Mouse (Mus musculus) limb, embryonic 10.5 days (tissue): ENCODE data around the gene BC024978. TPM values are rescaled to one million over a fixed set of nuclear protein-coding genes. Genes with fewer than 3 reads are reported as not detected.

ENCODE experiments used
- DNase-seq: peaks from one replicate; pipeline ENCODE4 v3.0.0-alpha.2; 2017; ENCODE audit warnings: low spot score
- H3K27ac ChIP-seq: fragments of 300-500 bp; sonication (generic); 2 replicates; pipeline ENCODE4 v1.5.1; 2016; ENCODE audit warnings: mild to moderate bottlenecking
- H3K27me3 ChIP-seq: fragments of 300-500 bp; sonication (generic); 2 replicates; pipeline ENCODE4 v1.6.1; 2016; ENCODE audit warnings: low read depth, mild to moderate bottlenecking; ENCODE audit not compliant: poor library complexity, severe bottlenecking
- H3K36me3 ChIP-seq: fragments of 300-500 bp; sonication (generic); 2 replicates; pipeline ENCODE4 v1.6.1; 2016; ENCODE audit warnings: mild to moderate bottlenecking, moderate library complexity
- H3K4me1 ChIP-seq: fragments of 300-500 bp; sonication (generic); 2 replicates; pipeline ENCODE4 v1.6.1; 2016
- H3K4me3 ChIP-seq: fragments of 300-500 bp; sonication (generic); 2 replicates; pipeline ENCODE4 v1.5.1; 2016; ENCODE audit warnings: mild to moderate bottlenecking, moderate library complexity
- H3K9me3 ChIP-seq: fragments of 300-500 bp; sonication (generic); replicated peaks from 2 replicates; pipeline ENCODE4 v1.6.1; 2016; ENCODE audit warnings: mild to moderate bottlenecking
- WGBS: fragments of 180-500 bp; shearing (Covaris S2); methylation state at CpG from one replicate; pipeline ENCODE4 v1.1.7; 2016; 5-methylcytosine and 5-hydroxymethylcytosine counted together
- polyA plus RNA-seq: library from polyadenylated mRNA; unstranded; fragments of >200 nt; fragmentation: Nextera tagmentation; extraction: Ambion mirVana; gene quantifications from 2 replicates; pipeline ENCODE4 v1.2.1, GENCODE M21; 2016

The BC024978 gene
- polyA plus RNA-seq: 3.6 and 4.5 TPM in 2 replicates

GRCm38 (mm10) chr7:27195681-27196611, at the start of gene BC024978, which contains the start of gene Snrpa:
BC024978 (plus strand) TSS chr7:27195781.
Snrpa (minus strand) TSS chr7:27196271.
- H3K27me3 ChIP-seq: no peaks in the 10 kb centered on the region
- H3K36me3 ChIP-seq: peaks cover 68% of the 10 kb centered on the region
- no peaks in the 10 kb centered on the region for H3K9me3 ChIP-seq
- H3K27ac ChIP-seq: peak within 1 kb of the TSS; percentile 98
- peak; percentile 95 for DNase-seq
- WGBS: under 1% methylated on average over 64 of the region's 64 CpGs
- H3K4me3 ChIP-seq: peak within 1 kb of the TSS; percentile 92
- peaks cover 22% of the 10 kb centered on the region for H3K4me1 ChIP-seq

DNA sequence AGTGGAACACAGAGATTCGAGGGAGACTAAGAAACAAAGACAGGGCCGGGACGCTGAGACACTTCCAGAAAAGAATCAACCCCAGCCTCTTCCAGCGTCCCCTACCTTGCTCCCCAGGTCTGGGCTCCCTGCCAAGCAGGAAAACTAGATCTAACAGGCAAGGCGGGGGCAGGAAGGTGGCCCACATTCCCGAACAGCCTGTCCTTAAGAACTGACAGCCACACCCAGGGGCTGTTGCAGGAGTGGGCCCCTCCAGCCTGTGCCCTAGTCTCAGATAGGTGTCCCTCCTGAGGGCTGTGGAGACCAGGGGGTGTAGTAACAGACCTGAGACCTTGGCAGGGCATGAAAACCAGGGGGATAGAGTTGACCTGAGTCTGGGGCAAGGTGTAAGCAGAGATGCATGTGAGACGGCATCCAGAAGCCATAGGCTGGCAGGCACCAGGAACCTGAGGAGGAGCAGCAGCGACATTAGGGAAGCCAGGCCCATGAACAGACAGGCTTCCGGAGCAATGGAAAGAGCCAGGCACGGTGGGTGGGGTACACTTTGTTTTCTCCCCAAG, 42.3 kb upstream of the BC024978 start, which contains the start of gene Cyp2t4:
Gene Cyp2t4 (plus strand): TSS at position 510 of the 560 bp plus-strand sequence.
- no peak within 1 kb of the TSS for H3K4me3 ChIP-seq
- no peaks in the 10 kb centered on the region for H3K4me1 ChIP-seq
- no peaks in the 10 kb centered on the region for H3K9me3 ChIP-seq
- H3K36me3 ChIP-seq: peaks cover 19% of the 10 kb centered on the region
- no peak within 1 kb of the TSS for H3K27ac ChIP-seq
- no peak for DNase-seq
- WGBS: 84% methylated on average over 10 of the region's 10 CpGs
- H3K27me3 ChIP-seq: no peaks in the 10 kb centered on the region

- Histone ChIP-seq H3K27me3 (no peaks in the 10 kb centered on the region), H3K4me1 (peaks cover 5% of the 10 kb centered on the region; the same call in 1 of the 2 replicates), H3K4me3 (no peak overlapping the region), H3K27ac (no peak overlapping the region), H3K9me3 (no peaks in the 10 kb centered on the region), H3K36me3 (peaks cover 45% of the 10 kb centered on the region)
- 80% methylated on average over 13 of the region's 13 CpGs for WGBS
- no peak for DNase-seq
These were observed 39.6 kb upstream of the BC024978 start for GRCm38 (mm10) chr7:27156005-27156404.

- no peak overlapping the region for H3K27ac ChIP-seq
- peaks cover 18% of the 10 kb centered on the region; the same call in 1 of the 2 replicates for H3K4me1 ChIP-seq
- WGBS: 96% methylated on average over 9 of the region's 9 CpGs
- no peaks in the 10 kb centered on the region for H3K27me3 ChIP-seq
- H3K36me3 ChIP-seq: peaks cover 66% of the 10 kb centered on the region
- H3K4me3 ChIP-seq: no peak overlapping the region
- DNase-seq: no peak
- no peaks in the 10 kb centered on the region for H3K9me3 ChIP-seq
These were observed 37.4 kb upstream of the BC024978 start for GRCm38 (mm10) chr7:27158171-27158570.

GRCm38 (mm10) chr7:27159256-27159655, 36.3 kb upstream of the BC024978 start:
- Histone ChIP-seq H3K4me1 (peaks cover 29% of the 10 kb centered on the region), H3K9me3 (no peaks in the 10 kb centered on the region), H3K36me3 (peaks cover 77% of the 10 kb centered on the region), H3K4me3 (no peak overlapping the region), H3K27ac (no peak overlapping the region), H3K27me3 (no peaks in the 10 kb centered on the region)
- WGBS: 93% methylated on average over 6 of the region's 6 CpGs
- DNase-seq: no peak

DNA sequence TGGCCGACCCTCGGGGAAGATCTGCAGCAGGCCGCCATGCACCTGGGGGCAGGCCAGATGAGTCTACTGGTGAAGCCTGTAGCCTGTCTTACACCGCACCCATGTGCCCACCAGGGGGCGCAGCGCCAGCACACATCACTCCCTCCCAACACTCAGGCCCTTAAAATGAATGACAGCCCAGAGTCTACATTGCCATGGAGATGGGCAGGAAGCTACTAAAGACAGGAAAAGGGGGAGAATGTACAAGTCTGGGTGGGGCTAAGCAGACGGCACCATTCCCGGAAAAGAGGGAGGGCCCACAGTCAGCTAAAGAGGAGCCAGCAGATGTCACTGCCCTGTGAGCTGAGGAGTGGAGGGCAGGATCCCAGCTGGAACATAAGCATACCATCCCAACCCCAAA, 35.7 kb upstream of the BC024978 start:
- Histone ChIP-seq H3K9me3 (no peaks in the 10 kb centered on the region), H3K4me1 (peaks cover 35% of the 10 kb centered on the region), H3K4me3 (no peak overlapping the region), H3K27ac (no peak overlapping the region), H3K36me3 (peaks cover 83% of the 10 kb centered on the region), H3K27me3 (no peaks in the 10 kb centered on the region)
- 20% methylated on average over 8 of the region's 8 CpGs for WGBS
- peak; percentile 88 for DNase-seq

DNA sequence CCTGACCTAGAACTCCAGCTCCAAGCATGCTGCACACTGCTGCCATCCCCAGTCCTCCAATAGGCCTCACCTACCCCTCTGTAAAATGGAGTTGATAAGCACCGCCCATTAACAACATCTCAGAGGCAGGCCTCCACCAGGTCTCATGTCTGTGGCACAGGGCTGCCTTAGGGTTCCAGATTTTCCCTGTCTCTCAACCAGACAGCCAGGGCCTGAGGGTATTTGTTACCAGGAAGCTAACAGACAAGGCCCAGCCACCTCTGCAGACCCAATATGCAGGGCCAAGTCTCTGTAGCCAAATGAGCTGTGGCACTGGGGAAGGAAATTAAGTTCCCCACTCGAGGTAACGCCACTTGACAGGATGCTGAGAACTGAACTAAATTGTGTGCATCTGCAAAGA, 34.7 kb upstream of the BC024978 start:
- no peaks in the 10 kb centered on the region for H3K9me3 ChIP-seq
- no peaks in the 10 kb centered on the region for H3K27me3 ChIP-seq
- H3K4me1 ChIP-seq: peaks cover 44% of the 10 kb centered on the region
- H3K4me3 ChIP-seq: no peak overlapping the region
- WGBS: 84% methylated on average over 3 of the region's 3 CpGs
- no peak overlapping the region for H3K27ac ChIP-seq
- no peak for DNase-seq
- peaks cover 90% of the 10 kb centered on the region for H3K36me3 ChIP-seq

DNA sequence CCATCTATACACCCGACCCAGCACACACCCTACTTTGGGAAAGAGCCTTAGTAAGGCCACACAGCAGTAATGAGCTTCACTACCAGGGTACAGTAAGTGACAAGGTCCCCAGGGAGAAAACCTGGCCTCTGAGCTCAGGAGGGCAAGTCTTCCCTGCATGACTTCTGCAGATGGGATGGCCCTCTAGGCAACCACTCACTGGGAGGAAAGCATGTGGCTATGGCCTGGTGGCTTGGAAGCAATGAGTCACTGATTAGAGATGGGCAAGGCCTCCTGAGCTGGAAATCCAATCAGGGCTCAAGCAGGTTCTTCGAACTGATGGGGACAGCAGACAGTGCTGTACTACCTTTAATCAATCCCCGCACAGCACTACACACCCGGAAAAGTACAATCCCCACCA, 33.8 kb upstream of the BC024978 start:
- WGBS: 89% methylated on average over 4 of the region's 4 CpGs

DNA sequence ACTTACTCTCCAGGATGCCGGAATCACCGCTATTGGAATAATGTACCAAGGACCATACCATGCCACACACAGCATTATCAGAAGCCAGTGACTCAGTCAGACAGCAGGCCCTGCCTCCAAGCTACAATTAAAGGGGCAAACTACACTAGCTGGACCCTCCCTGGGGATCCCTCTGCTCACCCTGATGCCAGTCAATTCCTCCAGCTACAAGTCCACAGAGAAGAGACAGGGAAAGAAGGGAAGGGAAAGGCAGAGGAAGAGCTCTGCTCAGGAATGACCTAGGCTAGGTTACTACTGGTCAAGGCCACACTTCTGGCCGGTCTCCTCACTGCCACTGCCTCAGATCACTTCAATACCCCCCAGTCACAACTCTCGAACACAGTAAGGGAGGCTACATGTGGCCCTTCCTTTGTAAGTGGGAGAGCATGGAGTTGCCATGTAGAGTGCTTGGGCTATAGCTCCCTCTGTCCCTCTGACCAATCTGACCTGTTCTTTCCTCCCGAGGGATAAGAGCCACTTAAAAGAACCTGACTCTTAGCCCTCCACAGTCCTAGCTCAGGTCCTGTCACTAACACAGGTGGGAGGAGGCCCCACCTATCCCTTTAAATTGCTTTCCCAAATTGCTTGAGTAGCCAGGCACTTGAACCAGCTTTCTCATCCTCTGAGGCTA, 32.7 kb upstream of the BC024978 start:
- DNase-seq: no peak
- no peaks in the 10 kb centered on the region for H3K27me3 ChIP-seq
- no peaks in the 10 kb centered on the region for H3K9me3 ChIP-seq
- H3K36me3 ChIP-seq: peaks cover 75% of the 10 kb centered on the region
- WGBS: 89% methylated on average over 5 of the region's 5 CpGs
- H3K4me1 ChIP-seq: peaks cover 49% of the 10 kb centered on the region
- H3K27ac ChIP-seq: no peak overlapping the region
- H3K4me3 ChIP-seq: no peak overlapping the region

More for the DNA sequence above, 33.8 kb upstream of the BC024978 start:
- Histone ChIP-seq H3K9me3 (no peaks in the 10 kb centered on the region), H3K36me3 (peaks cover 84% of the 10 kb centered on the region), H3K27me3 (no peaks in the 10 kb centered on the region), H3K4me1 (peaks cover 44% of the 10 kb centered on the region), H3K4me3 (no peak overlapping the region), H3K27ac (no peak overlapping the region)
- no peak for DNase-seq

DNA sequence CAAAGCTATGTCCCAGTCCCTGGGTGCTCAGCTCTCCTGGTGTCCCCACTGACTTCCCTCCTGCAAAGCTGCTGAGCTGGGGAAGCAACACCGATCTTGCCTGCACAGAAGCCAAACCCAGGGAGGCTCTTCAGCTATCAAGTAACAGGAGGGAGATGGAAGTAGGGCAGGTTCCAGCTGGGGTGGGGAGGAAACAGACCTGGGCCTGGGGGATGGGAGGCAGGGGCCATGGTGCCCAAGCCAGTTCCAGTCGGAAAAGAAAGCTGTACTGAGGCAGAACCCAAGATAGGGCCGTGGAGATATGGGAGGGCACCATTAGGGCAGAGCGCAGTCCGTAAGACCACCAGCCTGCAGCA, 32.2 kb upstream of the BC024978 start:
- DNase-seq: no peak
- no peaks in the 10 kb centered on the region for H3K27me3 ChIP-seq
- peaks cover 51% of the 10 kb centered on the region for H3K4me1 ChIP-seq
- 91% methylated on average over 5 of the region's 5 CpGs for WGBS
- no peaks in the 10 kb centered on the region for H3K9me3 ChIP-seq
- H3K4me3 ChIP-seq: no peak overlapping the region
- H3K27ac ChIP-seq: no peak overlapping the region
- peaks cover 70% of the 10 kb centered on the region for H3K36me3 ChIP-seq

DNA sequence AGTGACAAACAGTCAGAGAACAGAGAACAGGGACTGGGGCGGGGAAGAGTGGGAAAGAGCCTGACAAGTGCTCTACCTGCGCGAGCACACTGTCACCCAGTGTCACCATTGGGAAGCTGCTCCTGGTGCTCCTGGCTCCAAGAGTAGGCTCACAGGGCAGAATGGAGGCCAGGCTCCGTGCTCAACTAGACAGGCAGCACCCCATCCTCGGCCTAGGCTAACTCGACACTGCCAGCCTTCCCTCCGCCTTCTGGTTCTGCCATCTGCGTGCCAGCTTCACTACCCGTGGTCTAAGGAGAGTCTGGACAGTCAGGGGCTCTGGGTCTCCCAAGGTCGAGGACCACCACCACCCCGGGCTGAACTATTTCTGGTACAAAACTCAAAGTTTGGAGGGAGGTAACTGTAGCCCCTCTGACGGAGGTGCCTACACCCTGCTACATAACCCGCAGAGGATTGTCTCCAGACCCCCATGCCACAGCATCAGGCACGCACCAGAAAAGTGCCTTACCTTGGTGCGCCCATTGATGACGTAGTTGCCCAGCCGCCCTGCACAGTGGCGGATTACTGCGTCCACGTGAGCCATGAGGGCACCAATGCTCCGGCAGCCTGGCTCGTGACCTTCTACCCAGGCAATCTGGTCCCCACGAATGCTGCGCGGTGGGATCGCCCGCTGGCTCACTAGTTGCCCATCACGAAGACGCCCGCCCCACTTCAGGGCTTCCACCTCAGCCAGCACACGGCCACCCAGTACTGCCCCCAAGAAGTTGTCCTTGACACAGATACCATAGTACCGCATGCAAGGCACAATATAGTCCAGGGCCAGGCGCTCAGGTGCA, 31.3 kb upstream of the BC024978 start:
- H3K4me1 ChIP-seq: peaks cover 54% of the 10 kb centered on the region
- peak overlapping the region; percentile 66 for H3K4me3 ChIP-seq
- H3K36me3 ChIP-seq: peaks cover 63% of the 10 kb centered on the region
- no peaks in the 10 kb centered on the region for H3K9me3 ChIP-seq
- DNase-seq: no peak
- 81% methylated on average over 33 of the region's 33 CpGs for WGBS
- H3K27me3 ChIP-seq: no peaks in the 10 kb centered on the region
- H3K27ac ChIP-seq: no peak overlapping the region; the same call in 1 of the 2 replicates

DNA sequence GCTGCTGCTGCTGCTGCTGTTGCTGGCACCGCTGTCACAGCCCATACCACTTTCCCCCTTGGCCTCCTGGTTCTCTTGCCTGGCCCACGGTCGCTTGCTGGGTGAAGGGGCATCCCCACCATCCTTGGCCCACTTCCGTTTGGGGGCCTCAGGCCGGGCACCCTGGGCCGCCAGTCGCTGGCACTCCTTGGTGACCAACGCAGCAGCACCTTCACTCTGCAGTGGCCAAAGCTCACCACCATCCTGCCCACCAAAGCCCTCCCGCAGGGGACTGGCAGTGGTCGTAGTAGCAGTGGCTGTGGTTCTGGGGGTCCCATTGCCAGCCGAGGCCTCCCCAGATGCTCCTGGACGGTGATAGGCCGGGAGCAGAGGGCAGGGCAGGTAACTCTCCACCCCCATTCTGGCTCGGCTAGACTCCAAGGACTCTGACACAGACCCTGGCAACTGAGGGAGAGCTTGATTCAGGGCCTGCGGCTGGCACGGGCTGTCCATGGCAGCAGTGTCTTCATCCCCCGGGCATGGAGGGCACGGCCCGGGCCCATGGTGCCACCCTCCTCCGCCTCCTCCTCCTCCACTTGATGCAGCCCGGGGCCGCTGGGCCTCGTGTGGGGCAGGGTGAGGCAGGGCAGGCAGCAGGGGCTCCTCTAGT, 30.4 kb upstream of the BC024978 start:
- DNase-seq: no peak
- peaks cover 52% of the 10 kb centered on the region for H3K4me1 ChIP-seq
- no peaks in the 10 kb centered on the region for H3K27me3 ChIP-seq
- peaks cover 58% of the 10 kb centered on the region for H3K36me3 ChIP-seq
- H3K4me3 ChIP-seq: peak overlapping the region; percentile 66
- no peaks in the 10 kb centered on the region for H3K9me3 ChIP-seq
- 74% methylated on average over 23 of the region's 23 CpGs for WGBS
- H3K27ac ChIP-seq: peak overlapping the region; percentile 98
